Mouse (Mus musculus) liver, embryonic 14.5 days (tissue): ENCODE measurements around the gene Rad51b. TPM values are rescaled to one million over a fixed set of nuclear protein-coding genes. Genes with fewer than 3 reads are reported as not detected.

Experiments used
- ATAC-seq: fragments of 200-750 bp; cut with Nextera tagmentation; 2 replicates; pipeline ENCODE4 v1.8.0; 2017; ENCODE audit warnings: moderate number of reproducible peaks, mild to moderate bottlenecking, moderate library complexity; ENCODE audit not compliant: insufficient read depth
- DNase-seq, 3 experiments: peaks; one replicate each; pipeline ENCODE4 v3.0.0-alpha.2; 2012 to 2013; ENCODE audit warnings: low read depth in 3 of 3, low spot score in 3 of 3
- H3K27ac ChIP-seq: fragments of 300-500 bp; sonication (generic); 2 replicates; pipeline ENCODE4 v1.5.1; 2014; ENCODE audit warnings: moderate library complexity, mild to moderate bottlenecking, control low read depth, inconsistent platforms
- H3K27me3 ChIP-seq: fragments of 300-500 bp; sonication (generic); 2 replicates; pipeline ENCODE4 v1.6.1; 2014; ENCODE audit warnings: mild to moderate bottlenecking, low read length, moderate library complexity; ENCODE audit not compliant: control insufficient read depth, insufficient read depth
- H3K36me3 ChIP-seq: fragments of 300-500 bp; sonication (generic); replicated peaks from 2 replicates; pipeline ENCODE4 v1.6.1; 2014; ENCODE audit warnings: low read depth; ENCODE audit not compliant: control insufficient read depth, insufficient read depth
- H3K4me1 ChIP-seq, 2 experiments: fragments of 200-500 bp in 1 of 2; fragments of 300-500 bp in 1 of 2; sonication (generic) in 1 of 2; replicated peaks; 2 replicates each; pipeline ENCODE4 v1.6.1; 2012 to 2014; ENCODE audit warnings: antibody characterized with exemption in 1 of 2, inconsistent platforms in 1 of 2, low read length in 1 of 2; ENCODE audit not compliant: control insufficient read depth in 2 of 2, insufficient read depth in 2 of 2
- H3K4me2 ChIP-seq: fragments of 300-500 bp; sonication (generic); 2 replicates; pipeline ENCODE4 v1.6.1; 2014; ENCODE audit warnings: low read depth, mild to moderate bottlenecking, control low read depth, moderate library complexity
- H3K4me3 ChIP-seq, 2 experiments: fragments of 200-500 bp in 1 of 2; fragments of 300-500 bp in 1 of 2; sonication (generic) in 1 of 2; 2 replicates each; pipeline ENCODE4 v1.5.1; 2012 to 2014; ENCODE audit warnings: low read depth in 2 of 2, low read length in 2 of 2, mild to moderate bottlenecking in 2 of 2, control low read depth in 1 of 2, inconsistent platforms in 1 of 2, moderate library complexity in 1 of 2; ENCODE audit not compliant: insufficient read depth in 1 of 2
- H3K9ac ChIP-seq: fragments of 300-500 bp; sonication (generic); replicated peaks from 2 replicates; pipeline ENCODE4 v1.6.1; 2014; ENCODE audit warnings: mild to moderate bottlenecking, control low read depth, moderate library complexity
- H3K9me3 ChIP-seq: fragments of 300-500 bp; sonication (generic); 2 replicates; pipeline ENCODE4 v1.6.1; 2016; ENCODE audit warnings: low read length, mixed read lengths; ENCODE audit not compliant: control insufficient read depth
- CTCF ChIP-seq: IDR thresholded peaks from 2 replicates; pipeline ENCODE4 v1.5.1; 2016; ENCODE audit warnings: antibody characterized with exemption, low read depth, control low read depth
- EP300 ChIP-seq: IDR thresholded peaks from 2 replicates; pipeline ENCODE4 v1.6.1; 2016; ENCODE audit warnings: antibody characterized with exemption, low read depth
- WGBS: fragments of 180-500 bp; shearing (Covaris S2); extraction: QIAGEN DNeasy Blood & Tissue Kit; methylation state at CpG from one replicate; pipeline ENCODE4 v1.1.7; 2014; ENCODE audit not compliant: insufficient replicate concordance; 5-methylcytosine and 5-hydroxymethylcytosine counted together
- polyA plus RNA-seq, 2 experiments: library from polyadenylated mRNA; depleted of rRNA in 1 of 2; stranded (reverse) in 1 of 2; unstranded in 1 of 2; fragments of >200 nt; fragmentation: Nextera tagmentation in 1 of 2; extraction: Ambion mirVana in 1 of 2; gene quantifications; 2 replicates each; pipeline versions ENCODE4 v1.2.1 to v1.2.3; 2012 to 2014

Rad51b gene
- polyA plus RNA-seq, 2 experiments: 2.3 to 5.1 TPM

GRCm38 (mm10) chr12:79853901-79854490, 556.9 kb downstream of the Rad51b start:
- ATAC-seq: no peak

DNA sequence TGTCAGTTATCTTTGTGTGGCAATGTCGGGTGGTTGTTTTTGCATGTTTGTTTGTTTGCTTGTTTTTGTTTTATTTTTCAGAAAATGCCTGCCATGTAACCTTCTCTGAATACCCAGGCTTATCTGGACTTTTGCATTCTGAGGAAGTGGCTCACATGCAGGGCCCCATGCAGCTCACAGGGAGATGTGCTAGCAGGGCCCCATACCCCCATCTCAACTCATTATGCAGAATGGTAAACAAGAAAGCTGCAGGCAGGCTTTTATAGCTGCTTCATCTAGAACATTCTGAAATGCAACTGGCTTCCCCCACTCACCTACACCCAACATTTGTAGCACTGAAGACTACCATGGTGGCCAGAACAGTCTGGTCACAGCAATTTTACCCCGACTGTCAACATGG, 557.4 kb downstream of the Rad51b start:
- WGBS: 55% methylated on average over 2 of the region's 2 CpGs
- H3K9me3 ChIP-seq: no peaks in the 10 kb centered on the region
- H3K4me3 ChIP-seq: no peak overlapping the region
- H3K27ac ChIP-seq: no peak overlapping the region
- no peak for DNase-seq
- no peak overlapping the region for H3K4me2 ChIP-seq
- no peaks in the 10 kb centered on the region for H3K36me3 ChIP-seq
- H3K4me1 ChIP-seq: peaks cover 0 to 21% of the 10 kb centered on the region in 2 experiments; a peak in 3 of 4 replicates
- no peak overlapping the region for H3K9ac ChIP-seq
- no peak for ATAC-seq
- no peaks in the 10 kb centered on the region for H3K27me3 ChIP-seq
- TF ChIP-seq CTCF: no peak
- no peak for TF ChIP-seq EP300

More at GRCm38 (mm10) chr12:79853901-79854490, 556.9 kb downstream of the Rad51b start:
- no peaks in the 10 kb centered on the region for H3K36me3 ChIP-seq
- WGBS: 23% methylated on average over 5 of the region's 5 CpGs
- no peaks in the 10 kb centered on the region for H3K9me3 ChIP-seq
- H3K9ac ChIP-seq: no peak overlapping the region
- H3K27me3 ChIP-seq: no peaks in the 10 kb centered on the region
- H3K4me2 ChIP-seq: no peak overlapping the region
- no peak for TF ChIP-seq EP300
- no peak for TF ChIP-seq CTCF
- no peak overlapping the region for H3K4me3 ChIP-seq
- H3K4me1 ChIP-seq: peaks cover 0 to 18% of the 10 kb centered on the region in 2 experiments; a peak in 3 of 4 replicates
- no peak overlapping the region for H3K27ac ChIP-seq
- DNase-seq: no peak

DNA sequence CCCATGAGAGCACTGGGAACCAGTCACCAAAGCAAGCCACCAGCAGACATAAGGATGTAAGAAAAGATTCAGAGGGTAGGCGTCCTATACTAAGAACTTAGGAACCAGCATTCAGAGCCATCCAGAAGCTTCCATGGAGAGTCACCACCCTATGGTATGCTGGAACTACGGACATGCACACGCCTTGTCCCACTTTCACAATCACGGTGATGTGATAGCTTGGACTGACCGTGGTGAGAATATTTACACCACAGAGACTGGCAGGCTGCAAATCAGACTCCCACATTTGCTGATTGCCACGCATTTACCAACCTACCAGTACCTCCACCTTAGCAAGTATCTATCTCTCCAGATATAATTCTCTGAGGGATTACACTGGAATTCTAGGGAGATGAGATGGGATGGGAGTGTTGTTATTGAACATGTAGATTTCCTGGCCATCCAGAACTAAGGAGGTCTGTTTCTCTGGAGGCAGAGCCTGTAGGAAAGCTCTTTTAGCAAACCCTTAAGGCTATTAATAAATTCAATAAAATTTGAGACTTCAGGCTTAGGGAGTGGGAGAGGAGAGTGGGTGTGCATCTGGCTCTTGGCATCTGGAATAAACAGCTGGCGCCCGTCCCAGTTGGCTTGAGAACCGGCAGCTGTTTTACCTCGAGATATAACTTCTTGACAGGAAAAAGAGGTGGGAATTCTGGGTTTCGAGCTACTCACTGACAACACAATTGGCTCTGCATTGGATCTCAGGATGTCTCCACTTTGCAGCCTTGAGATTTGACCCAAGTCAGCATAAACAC, 559.2 kb downstream of the Rad51b start:
- Histone ChIP-seq H3K4me1 (peaks cover 0 to 27% of the 10 kb centered on the region in 2 experiments; a peak in 3 of 4 replicates), H3K27me3 (no peaks in the 10 kb centered on the region), H3K9me3 (no peaks in the 10 kb centered on the region), H3K4me2 (no peak overlapping the region), H3K36me3 (no peaks in the 10 kb centered on the region), H3K27ac (no peak overlapping the region), H3K4me3 (no peak overlapping the region), H3K9ac (no peak overlapping the region)
- no peak for DNase-seq
- WGBS: 67% methylated on average over 11 of the region's 11 CpGs
- ATAC-seq: no peak
- TF ChIP-seq EP300 (no peak), CTCF (no peak)

DNA sequence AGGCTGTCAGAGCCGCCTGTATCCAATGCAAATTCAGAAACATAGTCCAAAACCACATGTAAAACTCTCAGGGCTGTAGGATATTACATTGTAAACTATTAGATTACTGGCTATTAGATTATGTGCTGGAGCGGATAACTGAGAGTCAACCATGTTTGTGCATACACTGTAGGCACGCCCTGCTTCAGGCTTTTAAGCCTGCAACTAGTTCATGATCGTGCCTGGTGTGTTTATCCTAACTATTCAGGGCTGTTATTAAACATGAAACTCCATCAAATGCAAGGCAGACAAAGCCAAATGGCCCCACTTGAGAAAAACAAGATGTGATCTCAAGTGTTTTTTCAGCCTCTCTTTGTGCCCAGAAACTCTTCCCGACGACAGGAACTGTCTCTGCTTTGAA, 560.6 kb downstream of the Rad51b start:
- TF ChIP-seq EP300: no peak
- no peak for TF ChIP-seq CTCF
- H3K27me3 ChIP-seq: no peaks in the 10 kb centered on the region
- H3K4me1 ChIP-seq: peaks cover 0 to 27% of the 10 kb centered on the region in 2 experiments; a peak in 3 of 4 replicates
- no peak overlapping the region for H3K4me3 ChIP-seq
- H3K36me3 ChIP-seq: no peaks in the 10 kb centered on the region
- H3K27ac ChIP-seq: no peak overlapping the region
- H3K9ac ChIP-seq: no peak overlapping the region
- ATAC-seq (no peak), DNase-seq (no peak)
- no peak overlapping the region for H3K4me2 ChIP-seq
- WGBS: 65% methylated on average over 6 of the region's 6 CpGs
- no peaks in the 10 kb centered on the region for H3K9me3 ChIP-seq

DNA sequence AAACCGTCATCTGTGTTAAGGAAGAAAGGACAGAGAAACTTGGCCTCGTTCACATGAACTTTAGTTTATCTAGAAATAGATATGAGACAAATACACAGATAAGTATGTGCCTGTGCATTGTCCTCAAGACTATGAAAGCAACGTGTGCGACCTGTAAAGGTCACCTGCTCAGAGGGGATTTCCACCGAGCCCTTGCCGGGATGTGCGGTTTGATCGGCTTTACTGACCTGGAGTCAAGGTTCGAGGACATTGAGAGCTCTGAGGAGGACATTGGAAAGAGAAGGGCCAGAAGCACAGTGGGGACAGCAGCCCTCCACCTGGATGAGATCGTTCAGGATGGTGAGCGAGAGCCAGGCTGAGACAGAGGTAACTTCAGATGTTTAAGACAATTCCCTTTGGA, 561.3 kb downstream of the Rad51b start:
- TF ChIP-seq EP300: no peak
- no peak for TF ChIP-seq CTCF

More for the DNA sequence above, 561.3 kb downstream of the Rad51b start:
- no peaks in the 10 kb centered on the region for H3K9me3 ChIP-seq
- DNase-seq (no peak), ATAC-seq (no peak)
- H3K27me3 ChIP-seq: no peaks in the 10 kb centered on the region
- peaks cover 0 to 27% of the 10 kb centered on the region in 2 experiments; a peak in 3 of 4 replicates for H3K4me1 ChIP-seq
- H3K36me3 ChIP-seq: no peaks in the 10 kb centered on the region
- WGBS: 72% methylated on average over 11 of the region's 11 CpGs
- no peak overlapping the region for H3K4me2 ChIP-seq
- no peak overlapping the region for H3K27ac ChIP-seq
- no peak overlapping the region for H3K4me3 ChIP-seq
- no peak overlapping the region for H3K9ac ChIP-seq
